Mouse (Mus musculus): ENCODE measurements around the gene Cd34.

- no peak for TF ChIP-seq CTCF (IDR thresholded peaks at IDR 0.05)
- no peak for TF ChIP-seq EP300 (IDR thresholded peaks at IDR 0.05)
Measured at GRCm38 (mm10) chr1:194901826-194902225, 36.8 kb upstream of the Cd34 start.
